Mouse (Mus musculus) lung, adult 2 months (tissue): Measurements from ENCODE around the gene Fstl4. TPM values are rescaled to one million over a fixed set of nuclear protein-coding genes. Genes with fewer than 3 reads are reported as not detected.
"Not testable (repeated sequence)": the region's sequence is repeated elsewhere in the genome, so short reads cannot be mapped to it uniquely, and the experiment has no call there.

ENCODE experiments used
- DNase-seq: peaks from one replicate; pipeline ENCODE4 v3.0.0; 2022
- H3K4me1 ChIP-seq: fragments of 200-500 bp; 2 replicates; pipeline ENCODE4 v1.6.1; 2011; ENCODE audit warnings: low read length; ENCODE audit not compliant: control insufficient read depth, insufficient read depth
- H3K4me3 ChIP-seq: fragments of 200-500 bp; replicated peaks from 2 replicates; pipeline ENCODE3; 2011; ENCODE audit warnings: low read depth, mild to moderate bottlenecking, control low read depth, low read length; ENCODE audit errors: extremely low read depth
- CTCF ChIP-seq: fragments of 200-500 bp; IDR thresholded peaks from 2 replicates; pipeline ENCODE4 v1.5.1; 2011; ENCODE audit warnings: mild to moderate bottlenecking, low read length, control low read depth; ENCODE audit not compliant: insufficient read depth
- POLR2A ChIP-seq: fragments of 200-500 bp; IDR thresholded peaks from 2 replicates; pipeline ENCODE4 v1.6.1; 2011; ENCODE audit warnings: low read depth, mild to moderate bottlenecking, control low read depth, low read length, borderline replicate concordance; ENCODE audit errors: extremely low read depth
- WGBS: fragments of 180-500 bp; shearing (Covaris S2); methylation state at CpG from one replicate; pipeline ENCODE4 v1.1.7; 2018; 5-methylcytosine and 5-hydroxymethylcytosine counted together
- polyA plus RNA-seq: library from polyadenylated mRNA; depleted of rRNA; stranded (reverse); fragments of >200 nt; gene quantifications from 2 replicates; pipeline ENCODE4 v1.2.3, GENCODE M21; 2012

Fstl4 gene
- polyA plus RNA-seq, 1 experiment = 0.56 TPM

DNA sequence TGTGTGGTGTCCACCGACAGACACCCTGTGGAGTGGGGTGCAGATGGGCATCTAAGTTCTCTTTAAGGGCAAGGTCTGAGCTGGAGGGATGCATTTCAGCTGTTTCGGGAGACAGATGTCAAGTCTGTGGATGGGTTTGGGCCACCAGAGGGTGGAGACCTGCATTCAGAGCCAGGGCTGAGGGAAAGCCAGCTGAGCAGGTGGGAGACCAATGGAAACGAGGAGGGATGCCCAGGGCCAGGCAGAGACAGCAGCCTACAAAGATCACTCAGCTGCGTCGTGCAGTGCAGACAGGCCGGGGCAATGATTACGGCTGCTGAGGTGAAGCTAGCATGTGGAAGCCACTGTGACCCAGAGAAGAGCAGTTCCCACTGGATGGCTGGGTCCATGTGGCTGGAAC, 392.0 kb downstream of the Fstl4 start:
- 74% methylated on average over 7 of the region's 7 CpGs for WGBS
- Histone ChIP-seq H3K4me3 (no peak overlapping the region), H3K4me1 (no peaks in the 10 kb centered on the region)
- TF ChIP-seq CTCF (no peak), POLR2A (no peak)
- DNase-seq = no peak

DNA sequence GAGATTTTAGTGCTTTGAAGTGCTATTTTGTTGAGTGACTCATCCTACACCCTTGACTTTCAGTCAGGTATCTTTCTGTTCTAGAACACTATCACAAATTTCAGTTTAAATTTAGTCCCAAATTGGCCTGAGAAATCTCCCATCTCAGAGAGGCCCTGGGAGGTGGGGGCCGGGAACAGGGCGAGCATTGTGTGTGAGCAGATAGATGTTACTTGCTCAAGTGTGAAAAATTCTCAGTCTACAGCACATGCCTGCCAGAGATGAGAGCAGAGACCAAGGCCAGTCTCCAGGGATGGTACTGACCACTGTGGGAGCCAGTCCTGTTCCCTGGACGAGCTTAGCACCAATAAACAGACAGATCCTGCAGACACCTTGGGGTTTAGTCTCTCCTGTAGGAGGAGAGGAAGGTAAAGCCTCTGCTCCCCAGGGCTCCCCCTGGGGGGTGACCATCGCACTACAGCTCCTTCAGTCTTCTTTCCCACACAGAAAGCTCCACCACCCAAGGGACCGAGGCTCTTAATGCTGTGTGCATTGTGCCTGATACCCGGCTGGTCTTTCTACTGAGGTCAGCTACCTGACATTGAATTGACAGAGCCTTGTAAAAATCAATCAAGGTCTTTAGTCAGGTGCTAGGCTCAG, 393.3 kb downstream of the Fstl4 start:
- TF ChIP-seq CTCF (no peak), POLR2A (no peak)
- 59% methylated on average over 6 of the region's 6 CpGs for WGBS
- no peak for DNase-seq
- Histone ChIP-seq H3K4me3 (no peak overlapping the region), H3K4me1 (no peaks in the 10 kb centered on the region)

DNA sequence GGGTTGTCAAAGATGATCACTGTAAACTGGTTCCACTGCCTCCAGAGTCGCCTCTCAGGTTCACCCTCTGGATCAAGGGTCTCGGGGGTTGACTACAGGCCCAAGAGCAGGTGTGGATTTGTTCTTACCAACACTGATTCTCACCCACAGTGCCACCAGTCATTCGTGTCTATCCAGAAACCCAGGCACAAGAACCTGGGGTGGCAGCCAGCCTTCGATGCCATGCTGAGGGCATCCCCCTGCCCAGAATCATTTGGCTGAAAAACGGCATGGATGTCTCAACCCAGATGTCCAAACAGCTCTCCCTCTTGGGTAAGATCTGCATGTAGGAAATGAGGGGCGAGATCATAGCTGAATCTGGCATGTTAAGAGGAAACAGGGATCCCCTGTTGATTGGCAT, 398.0 kb downstream of the Fstl4 start:
- Histone ChIP-seq H3K4me3 (no peak overlapping the region), H3K4me1 (no peaks in the 10 kb centered on the region)
- TF ChIP-seq POLR2A (no peak), CTCF (no peak)
- WGBS = 78% methylated on average over 6 of the region's 6 CpGs
- DNase-seq = no peak

DNA sequence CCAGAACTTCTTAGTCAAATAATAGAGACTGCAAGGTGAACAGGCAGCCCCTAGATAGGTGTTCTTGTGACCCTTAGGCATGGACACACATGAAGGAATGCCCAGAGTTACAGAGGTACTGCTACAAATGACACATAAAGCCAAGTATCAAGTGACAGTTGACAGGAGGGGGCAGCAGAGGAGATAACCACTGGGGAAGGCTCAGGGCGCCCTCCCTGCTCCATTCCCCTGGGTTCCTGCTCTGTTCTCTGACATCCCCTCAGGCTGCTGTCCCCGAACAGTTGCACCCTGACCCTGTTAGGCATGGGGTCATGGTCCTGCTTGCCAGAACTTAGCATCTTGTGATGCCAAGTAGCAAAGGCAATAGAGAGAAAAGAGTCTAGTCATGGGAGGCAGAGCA, 402.0 kb downstream of the Fstl4 start:
- WGBS = 40% methylated on average over 2 of the region's 2 CpGs
- H3K4me3 ChIP-seq = no peak overlapping the region
- DNase-seq = no peak
- no peaks in the 10 kb centered on the region for H3K4me1 ChIP-seq
- TF ChIP-seq CTCF (no peak), POLR2A (no peak)

DNA sequence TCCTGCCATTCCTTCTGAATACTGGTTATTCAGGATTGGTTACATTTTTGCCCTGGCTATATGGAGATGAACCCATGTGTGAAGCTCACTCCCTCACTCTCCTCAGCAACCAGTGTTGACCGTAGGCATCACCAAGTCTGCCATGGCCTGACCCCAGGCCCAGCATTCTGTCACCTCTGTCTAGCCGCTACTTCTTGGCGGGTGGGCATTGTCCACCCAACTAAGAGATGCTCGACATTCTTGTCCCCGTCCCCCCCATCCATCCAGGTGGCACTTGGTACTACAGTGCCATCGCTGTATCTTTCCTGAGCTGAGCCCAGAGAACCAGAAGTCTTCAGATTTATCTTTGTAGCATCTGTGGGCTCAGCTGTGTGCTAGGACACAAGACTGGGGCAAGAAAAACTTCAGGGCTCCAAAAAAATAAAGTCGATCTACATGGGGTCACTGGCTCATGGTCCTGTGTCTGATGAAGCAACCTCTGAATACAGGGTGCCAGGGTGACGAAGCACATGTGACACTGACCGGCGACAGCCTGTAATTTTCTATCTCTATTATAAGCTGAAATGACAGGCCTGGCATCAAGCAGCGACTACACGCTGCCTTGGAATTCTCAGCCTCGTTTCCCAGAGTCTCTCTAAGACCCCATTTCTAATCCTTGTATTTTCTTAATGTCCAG, 417.9 kb downstream of the Fstl4 start:
- Histone ChIP-seq H3K4me3 (no peak overlapping the region), H3K4me1 (peaks cover 3% of the 10 kb centered on the region)
- WGBS = 63% methylated on average over 13 of the region's 13 CpGs
- DNase-seq = no peak
- TF ChIP-seq CTCF (no peak), POLR2A (no peak)

DNA sequence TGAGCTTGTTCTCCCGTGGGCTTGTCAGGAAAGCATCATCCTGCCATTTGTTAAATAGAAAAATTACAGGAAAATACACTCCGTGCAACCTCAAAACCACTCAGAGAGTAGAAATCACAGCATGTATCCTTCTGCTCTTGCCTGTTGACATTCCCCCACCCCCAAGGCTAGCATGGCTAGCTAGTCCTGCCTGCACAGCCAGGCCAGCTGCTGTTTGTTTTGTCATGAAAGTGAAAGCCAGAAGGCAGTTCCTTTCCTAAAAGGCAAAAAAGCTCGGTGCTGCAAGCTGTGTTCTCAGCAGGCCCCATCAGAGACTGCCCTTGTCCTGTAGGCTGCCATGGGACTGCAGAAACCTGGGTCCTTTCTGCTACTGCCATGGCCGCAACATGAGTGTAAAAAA, 418.4 kb downstream of the Fstl4 start:
- 27% methylated on average over 4 of the region's 4 CpGs for WGBS
- TF ChIP-seq POLR2A (no peak), CTCF (no peak)
- peak; percentile 6 for DNase-seq
- Histone ChIP-seq H3K4me3 (no peak overlapping the region), H3K4me1 (peaks cover 3% of the 10 kb centered on the region)

DNA sequence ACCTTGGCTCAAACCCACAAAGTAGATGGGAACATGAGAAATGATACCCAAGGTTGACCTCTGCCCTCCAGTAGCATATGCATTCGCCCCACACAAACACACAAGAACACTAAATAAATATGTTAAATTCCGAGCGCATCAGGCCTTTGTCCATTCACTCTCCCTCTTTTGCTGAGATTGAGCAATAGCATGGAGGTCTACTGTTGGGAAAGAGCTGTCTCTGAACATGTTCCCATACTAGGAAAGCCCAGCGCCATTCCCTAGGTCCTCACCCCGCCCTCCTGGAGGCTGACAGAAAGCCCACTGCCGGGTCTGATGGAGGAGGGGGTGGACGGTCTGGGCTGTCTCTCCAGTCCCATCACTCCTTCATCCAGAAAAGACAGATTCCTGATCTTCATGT, 419.6 kb downstream of the Fstl4 start:
- no peak overlapping the region for H3K4me3 ChIP-seq
- 78% methylated on average over 7 of the region's 7 CpGs for WGBS
- no peak for DNase-seq
- TF ChIP-seq CTCF (no peak), POLR2A (no peak)
- peaks cover 3% of the 10 kb centered on the region for H3K4me1 ChIP-seq

DNA sequence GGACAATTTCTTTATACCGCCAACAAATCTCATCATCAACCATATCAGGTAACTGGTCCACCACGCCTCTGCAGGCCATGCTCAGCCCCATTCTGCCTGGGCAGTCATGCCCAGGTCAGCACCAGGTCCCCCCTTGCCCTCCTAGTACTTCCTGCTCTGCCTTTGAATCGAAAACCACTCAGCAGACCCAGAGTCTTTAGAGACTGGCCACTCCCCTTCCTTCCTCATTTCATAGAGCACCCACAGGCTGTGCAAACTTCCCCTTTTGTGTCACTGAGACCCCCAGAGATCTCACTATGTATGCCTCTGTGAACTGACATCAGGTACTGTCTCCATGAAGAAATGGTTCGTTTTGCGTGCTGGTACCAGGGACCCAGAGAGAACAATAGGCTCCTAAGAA, 420.3 kb downstream of the Fstl4 start:
- 57% methylated on average over 5 of the region's 5 CpGs for WGBS
- no peak overlapping the region for H3K4me3 ChIP-seq
- DNase-seq = no peak
- TF ChIP-seq POLR2A (no peak), CTCF (no peak)
- peaks cover 3% of the 10 kb centered on the region for H3K4me1 ChIP-seq

DNA sequence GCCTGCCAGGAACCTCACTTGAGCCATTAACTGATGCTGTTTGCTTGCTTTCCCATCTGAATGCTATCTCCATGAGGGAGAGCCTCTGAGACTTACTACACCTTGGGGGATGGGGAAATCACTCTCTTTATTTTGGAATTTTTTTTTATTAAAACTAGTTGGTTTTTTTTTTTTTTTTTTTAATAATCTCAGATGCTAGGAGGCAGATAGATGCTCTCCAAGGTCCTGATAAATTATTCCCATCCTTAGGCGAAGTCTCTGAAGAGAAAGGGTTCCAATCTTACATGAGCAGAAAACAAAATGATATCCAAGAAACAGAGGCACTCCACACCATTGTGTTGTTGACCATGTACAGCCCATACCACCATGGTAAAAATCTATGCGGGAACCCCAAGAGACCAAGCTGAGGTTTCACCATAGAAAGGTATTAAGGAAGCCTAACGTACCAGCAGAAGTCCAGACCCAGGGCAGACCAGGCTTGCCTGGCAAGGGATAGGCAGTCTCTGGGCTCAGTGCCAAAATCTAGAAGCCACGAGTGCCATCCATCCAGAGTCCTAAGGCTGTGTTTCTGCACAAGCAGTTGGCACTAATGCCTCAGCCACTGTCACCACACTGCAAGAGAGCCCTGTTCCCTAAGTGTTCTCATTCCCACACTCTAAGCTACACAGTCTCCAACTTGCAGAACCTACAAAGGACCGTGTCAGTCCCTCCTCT, 423.1 kb downstream of the Fstl4 start:
- H3K4me3 ChIP-seq = no peak overlapping the region
- TF ChIP-seq CTCF (no peak), POLR2A (no peak)
- 58% methylated on average over 5 of the region's 5 CpGs for WGBS
- H3K4me1 ChIP-seq = no peaks in the 10 kb centered on the region; the same call in none of the 2 replicates
- DNase-seq = no peak

DNA sequence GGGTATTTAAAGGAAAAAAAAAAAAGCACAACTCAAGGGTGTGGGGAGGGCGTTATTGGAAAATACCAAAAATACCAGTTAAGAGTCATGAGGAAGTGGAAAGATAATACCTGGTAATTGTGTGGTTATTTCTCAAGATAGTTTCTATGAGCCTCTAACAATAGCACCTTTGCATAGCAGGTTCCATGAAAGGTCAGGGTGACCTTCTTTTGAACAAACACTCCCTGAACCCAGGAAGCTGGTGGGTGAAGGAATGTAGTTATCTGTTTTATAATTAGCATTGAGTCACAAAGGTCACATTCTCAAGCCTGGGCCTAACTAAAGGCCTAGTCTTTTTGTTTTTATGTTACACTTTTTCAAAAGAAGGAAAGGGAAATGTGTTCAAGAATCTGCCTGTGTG, 432.1 kb downstream of the Fstl4 start:
- not testable (repeated sequence) for H3K4me3 ChIP-seq, H3K4me1 ChIP-seq, DNase-seq
- WGBS = 90% methylated on average over 1 of the region's 1 CpGs
